ENCODE assay signal across 17 mouse cellular contexts in genomic region chr11:96604751-96605450, GRCm38 (mm10).
DNase-seq lines count a peak whose midpoint lies in the region; ATAC-seq and TF ChIP-seq lines count a peak whose summit lies in the region.
"Had no signal": no experiment of that assay in that cellular context is flagged by ENCODE, and none has a peak within 500 bp of the region (broad histone marks: within the 10 kb centered on the region; RNA-seq: fewer than 3 reads in every experiment).

No protein-coding gene starts in this region.

- no peaks in the 10 kb centered on the region for H3K36me3 ChIP-seq in kidney, postnatal 0 days (ENCODE audit: insufficient read depth, low read length)
- H3K36me3 ChIP-seq in intestine, embryonic 16.5 days (ENCODE audit: control insufficient read depth, insufficient read depth, low read length): no peaks in the 10 kb centered on the region
- H3K36me3 ChIP-seq: hindbrain, embryonic 12.5 days; limb, embryonic 13.5 days; neural tube, embryonic 13.5 days had no signal

- peaks cover 7% of the 10 kb centered on the region; the same call in 1 of the 2 replicates for H3K4me1 ChIP-seq in kidney, postnatal 0 days (replicated peaks; ENCODE audit: insufficient read depth, low read length)
- H3K4me1 ChIP-seq in intestine, embryonic 16.5 days (ENCODE audit: control insufficient read depth, insufficient read depth, low read length): no peaks in the 10 kb centered on the region
- H3K4me1 ChIP-seq: hindbrain, embryonic 12.5 days had no signal

- no peak overlapping the region for H3K4me2 ChIP-seq in kidney, postnatal 0 days (ENCODE audit: low read length)
- no peak overlapping the region for H3K4me2 ChIP-seq in intestine, embryonic 16.5 days (ENCODE audit: low read depth, low read length)
- H3K4me2 ChIP-seq: hindbrain, embryonic 12.5 days; limb, embryonic 13.5 days; neural tube, embryonic 13.5 days had no signal

- WGBS in kidney, postnatal 0 days: 45% methylated on average over 7 of the region's 7 CpGs
- 35% methylated on average over 7 of the region's 7 CpGs for WGBS in intestine, embryonic 16.5 days

- intact Hi-C loops in heart, postnatal 36 days (cut with DNase I): no loop called here

- no peaks in the 10 kb centered on the region for H3K27me3 ChIP-seq in kidney, postnatal 0 days (ENCODE audit: insufficient read depth, low read length)
- no peaks in the 10 kb centered on the region for H3K27me3 ChIP-seq in intestine, embryonic 16.5 days (replicated peaks; ENCODE audit: control insufficient read depth, insufficient read depth, low read length)
- H3K27me3 ChIP-seq: hindbrain, embryonic 12.5 days; neural tube, embryonic 13.5 days had no signal

- no peak overlapping the region for H3K4me3 ChIP-seq in kidney, postnatal 0 days (replicated peaks; ENCODE audit: low read depth, low read length)
- H3K4me3 ChIP-seq in intestine, embryonic 16.5 days (ENCODE audit: low read length): no peak overlapping the region
- H3K4me3 ChIP-seq: hindbrain, embryonic 12.5 days; limb, embryonic 13.5 days; neural tube, embryonic 13.5 days had no signal

- H3K9ac ChIP-seq in kidney, postnatal 0 days (ENCODE audit: low read depth, low read length): no peak overlapping the region
- H3K9ac ChIP-seq in intestine, embryonic 16.5 days (ENCODE audit: low read depth, low read length): no peak overlapping the region
- H3K9ac ChIP-seq: hindbrain, embryonic 12.5 days; limb, embryonic 13.5 days; neural tube, embryonic 13.5 days had no signal

- peak; percentile 71 for DNase-seq in heart, adult 11 months
- no peak for DNase-seq in heart, postnatal 36 days
- no peak for DNase-seq in kidney, postnatal 0 days (ENCODE audit: low spot score)
- no peak for DNase-seq in kidney, adult 18-20 months
- peak; percentile 35 for DNase-seq in brain, adult 2 months (ENCODE audit: low read depth, low spot score)
- DNase-seq: adrenal gland, postnatal 36 days; B cell, adult 2 months; cerebellum, adult 11-12 months; lung, postnatal 4 days; thymus, adult 18-20 months had no signal

- TF ChIP-seq CTCF in kidney, postnatal 0 days (IDR thresholded peaks at IDR 0.05; ENCODE audit: low read depth): no peak

- peak overlapping the region; percentile 47; the same call in 1 of the 2 replicates for H3K27ac ChIP-seq in kidney, postnatal 0 days
- peak overlapping the region; percentile 47; the same call in 1 of the 2 replicates for H3K27ac ChIP-seq in intestine, embryonic 16.5 days (ENCODE audit: low read length)
- H3K27ac ChIP-seq: hindbrain, embryonic 12.5 days; limb, embryonic 13.5 days had no signal

- no peaks in the 10 kb centered on the region for H3K9me3 ChIP-seq in kidney, postnatal 0 days (replicated peaks; ENCODE audit: low read length)
- no peaks in the 10 kb centered on the region for H3K9me3 ChIP-seq in intestine, embryonic 16.5 days (ENCODE audit: control insufficient read depth, low read length)
- H3K9me3 ChIP-seq: hindbrain, embryonic 12.5 days; limb, embryonic 13.5 days; neural tube, embryonic 13.5 days had no signal

- ATAC-seq in kidney, postnatal 0 days (replicated peaks; ENCODE audit: low FRiP score, low read depth): no peak
- ATAC-seq in intestine, embryonic 16.5 days: no peak
- no peak for ATAC-seq in megakaryocyte-erythroid progenitor cell, adult 5-6 weeks (replicated peaks; ENCODE audit: low FRiP score, low TSS enrichment, poor library complexity, severe bottlenecking)
- ATAC-seq in megakaryocyte, adult 5-6 weeks (ENCODE audit: poor library complexity, severe bottlenecking): no peak
- ATAC-seq: midbrain, embryonic 16.5 days had no signal

Comparison
In these comparisons a context has a peak if more than half of its experiments do, and no peak if none do; other contexts are left out.
1. DNase-seq: peak in heart, adult 11 months (single experiment) and brain, adult 2 months (single experiment); none in heart, postnatal 36 days (0 of 2), kidney, postnatal 0 days (single experiment) and kidney, adult 18-20 months (single experiment).